Mouse (Mus musculus) urinary bladder, postnatal 10 days (tissue): Measurements from ENCODE around the gene Rgs12.

Experiments used
- DNase-seq: peaks from one replicate; pipeline ENCODE4 v3.0.0; 2022; ENCODE audit warnings: low spot score

Rgs12 gene

DNA sequence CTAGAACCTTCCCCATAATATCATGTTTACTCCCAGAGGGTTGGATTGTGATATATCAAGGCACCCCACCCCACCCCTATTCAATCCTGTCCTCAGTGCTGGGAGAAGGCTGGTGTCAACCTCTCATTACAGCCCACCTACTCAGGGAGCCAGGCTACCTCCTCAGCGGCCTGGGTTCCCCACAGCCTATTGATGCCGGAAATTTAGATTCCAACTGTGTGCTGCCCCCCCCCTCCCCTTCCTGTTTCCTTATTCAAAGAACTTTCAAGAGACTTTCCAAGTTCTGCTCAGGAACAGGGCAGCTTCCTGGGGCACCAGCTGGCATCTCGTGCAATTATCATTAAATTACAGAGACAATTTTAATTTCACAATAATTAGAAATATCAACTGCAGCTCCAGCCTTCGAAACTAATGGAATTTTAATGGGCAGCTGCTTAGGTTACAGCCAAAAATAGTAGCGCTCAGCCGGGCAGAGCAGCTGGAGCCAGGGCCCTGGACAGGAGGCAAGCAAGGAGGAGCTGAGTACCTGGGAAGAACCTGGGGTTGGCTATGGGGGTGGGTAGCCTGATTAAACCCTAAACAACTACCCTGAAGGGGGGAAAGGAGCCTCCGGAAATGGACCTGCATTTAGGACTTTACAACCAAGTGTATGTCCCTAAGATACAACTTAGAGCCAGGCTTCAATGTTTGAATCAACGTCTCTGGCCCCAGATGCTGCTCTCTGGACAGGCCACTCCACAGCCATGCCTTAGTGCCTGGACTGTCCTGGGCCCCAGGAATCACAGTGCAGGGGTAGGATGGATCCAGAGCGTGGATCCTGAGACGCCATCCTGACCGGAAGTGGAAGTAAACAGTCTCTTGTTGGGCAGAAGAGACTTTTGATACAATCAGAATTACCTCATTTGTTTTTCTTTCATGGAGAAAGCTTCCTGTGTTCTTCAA is 17.5 kb upstream of the Rgs12 start:
- DNase-seq, result no peak

DNA sequence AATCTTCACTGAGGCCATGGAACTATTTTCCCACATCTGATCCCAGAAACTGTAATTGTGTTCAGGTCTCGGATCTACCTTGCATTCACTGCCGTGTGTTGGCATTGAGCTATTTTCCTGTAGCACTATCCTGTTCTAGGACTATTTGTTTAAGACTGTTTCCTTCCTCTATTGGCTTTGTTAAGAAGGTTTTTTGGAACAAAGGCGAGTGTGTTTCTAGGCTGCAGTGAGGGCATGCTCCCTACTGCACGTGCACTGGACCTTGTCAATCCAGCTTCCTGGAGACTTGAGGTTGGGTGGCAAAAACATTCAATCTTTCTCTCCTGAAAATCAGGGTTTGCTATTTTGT is 16.8 kb upstream of the Rgs12 start:
- DNase-seq, result no peak

DNA sequence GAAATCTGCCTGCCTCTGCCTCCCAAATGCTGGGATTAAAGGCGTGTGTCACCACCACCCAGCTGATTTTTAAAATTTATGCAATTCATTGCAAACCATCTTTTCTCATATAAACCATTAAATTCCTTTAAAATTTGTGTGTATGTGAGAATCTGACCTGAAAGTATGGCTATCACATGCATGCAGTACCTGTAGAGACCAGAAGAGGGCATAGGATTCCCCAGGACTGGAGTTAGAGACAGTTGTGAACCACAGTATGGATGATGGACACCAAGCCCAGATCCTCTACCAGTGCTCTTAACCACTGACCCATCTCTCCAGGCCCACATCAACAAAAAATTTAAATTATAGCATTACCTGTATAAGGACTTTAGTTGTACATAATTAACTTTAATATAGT is 15.8 kb upstream of the Rgs12 start:
- no peak for DNase-seq

GRCm38 (mm10) chr5:34941710-34942470 is 7.4 kb upstream of the Rgs12 start:
- no peak for DNase-seq

DNA sequence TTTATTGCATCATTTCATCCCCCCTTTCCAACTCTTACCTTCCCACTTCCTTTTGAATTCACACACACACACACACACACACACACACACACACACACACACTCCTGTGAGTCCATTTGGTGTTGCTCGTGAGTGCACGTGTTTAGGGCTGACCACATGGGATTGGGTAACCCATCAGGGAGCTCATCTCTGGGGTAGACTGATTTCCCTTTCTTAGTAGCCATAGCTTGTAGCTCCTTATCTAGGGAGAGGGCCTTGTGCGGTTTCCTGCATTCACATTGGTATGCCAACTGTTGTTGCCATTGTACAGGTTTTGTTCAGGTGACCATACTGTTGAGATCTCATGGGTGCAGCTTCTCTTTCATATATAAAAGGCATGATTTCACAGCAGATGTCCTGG is 5.8 kb upstream of the Rgs12 start:
- DNase-seq, result no peak

DNA sequence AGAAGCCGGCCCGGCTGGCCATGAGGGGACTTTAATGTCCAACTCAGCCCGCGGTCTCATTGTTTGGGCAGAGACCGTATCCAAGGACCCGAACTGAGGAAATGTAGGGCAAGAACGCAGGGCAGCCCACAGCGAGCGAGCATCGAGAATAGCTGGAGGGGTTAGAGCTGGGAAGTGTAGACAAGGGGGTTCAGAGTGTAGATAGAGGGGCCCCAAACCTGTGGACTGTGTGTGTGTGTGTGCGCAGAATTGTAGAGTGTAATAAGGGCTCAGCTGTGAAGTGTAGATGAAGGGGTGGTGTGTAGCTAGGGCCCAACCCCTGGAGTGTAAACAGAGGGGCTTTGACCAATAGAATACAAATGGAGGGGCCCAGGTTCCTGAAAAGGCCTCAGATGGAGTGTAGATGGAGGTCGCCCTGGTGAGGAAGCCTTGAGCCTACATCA is 545 bp downstream of the Rgs12 start:
- no peak for DNase-seq

DNA sequence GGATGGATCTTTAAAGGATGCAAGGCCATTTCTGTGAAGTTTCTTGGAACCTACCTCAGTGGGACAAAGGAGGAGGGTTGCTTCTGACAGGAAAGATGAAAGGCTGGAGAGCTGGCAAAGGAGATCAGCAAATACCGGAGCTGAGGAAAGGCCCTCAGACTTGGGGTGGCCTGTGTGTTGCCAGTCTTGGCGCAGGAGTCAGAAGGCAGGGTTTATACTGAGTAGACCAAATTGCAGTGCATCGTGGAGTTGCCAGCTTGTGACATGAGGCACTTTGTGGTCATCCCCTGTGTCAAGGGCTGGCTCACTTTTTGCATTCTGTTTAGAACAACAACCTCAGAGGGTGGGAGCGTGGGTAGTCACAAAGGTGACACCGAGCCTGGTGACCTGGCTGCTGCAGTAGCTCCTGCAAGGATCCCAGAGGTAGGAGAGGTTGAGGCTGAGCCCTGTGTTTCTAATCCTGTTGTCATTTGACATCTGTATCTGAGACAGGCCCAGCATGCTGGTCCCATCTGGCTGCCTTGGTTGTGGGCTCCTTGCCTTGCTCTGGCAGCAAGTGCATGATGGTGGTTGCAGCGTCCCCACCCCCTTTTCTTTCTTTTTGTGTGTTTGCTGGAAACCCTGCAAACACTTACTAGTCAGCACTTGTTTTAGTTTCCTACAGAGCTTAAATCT is 1.4 kb downstream of the Rgs12 start:
- no peak for DNase-seq

DNA sequence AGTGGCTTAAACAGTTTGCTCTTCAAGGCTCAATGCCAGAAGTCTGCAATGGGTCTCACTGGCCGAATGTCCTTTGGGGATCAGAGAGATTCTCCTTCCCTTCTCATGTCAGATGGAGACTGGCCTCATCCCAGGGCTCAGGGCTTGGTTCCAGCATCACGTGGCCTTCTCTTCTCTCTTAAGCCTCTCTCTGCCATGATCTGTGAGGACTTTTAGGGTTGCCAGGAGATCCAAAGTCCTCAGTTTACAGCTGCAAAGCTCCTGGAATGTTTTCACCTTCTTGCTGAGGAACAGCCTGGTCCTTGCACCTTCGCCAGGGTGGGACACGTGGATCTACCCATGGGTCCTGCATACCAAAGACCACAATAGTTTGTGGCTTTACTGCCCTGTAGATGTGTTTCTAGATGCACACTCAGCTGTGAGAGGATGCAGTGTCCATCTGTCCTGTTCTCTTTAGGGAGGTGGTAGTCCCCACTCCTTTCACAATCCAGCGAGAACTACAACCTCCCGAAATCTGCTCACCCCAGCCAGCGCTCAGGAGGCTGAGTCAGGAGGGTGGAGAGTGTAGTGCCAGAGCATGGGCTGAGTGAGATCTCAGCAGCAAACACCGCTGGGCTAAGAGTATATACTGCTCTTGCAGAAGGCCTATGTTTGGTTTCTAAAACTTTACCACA is 2.1 kb downstream of the Rgs12 start:
- DNase-seq, result no peak

DNA sequence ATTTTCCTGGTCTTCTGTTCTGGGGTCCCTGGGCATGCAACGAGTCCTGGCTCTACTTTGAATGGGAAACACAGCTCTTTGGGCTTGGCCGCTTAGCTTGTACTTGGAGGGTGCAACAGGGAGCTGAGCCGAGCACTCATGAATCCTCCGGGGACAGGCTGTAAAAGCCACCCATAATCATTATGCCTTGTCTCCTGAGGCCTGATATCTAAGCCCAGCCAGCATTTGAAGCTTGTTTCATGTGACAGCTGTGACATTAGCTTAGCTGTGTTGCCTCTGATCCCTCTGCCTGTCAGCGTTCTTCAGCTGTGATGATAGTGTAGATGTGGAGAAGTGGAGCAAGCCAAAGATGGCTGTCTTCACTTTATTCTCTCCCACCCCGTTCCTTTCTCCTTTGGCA is 5.3 kb downstream of the Rgs12 start:
- no peak for DNase-seq

DNA sequence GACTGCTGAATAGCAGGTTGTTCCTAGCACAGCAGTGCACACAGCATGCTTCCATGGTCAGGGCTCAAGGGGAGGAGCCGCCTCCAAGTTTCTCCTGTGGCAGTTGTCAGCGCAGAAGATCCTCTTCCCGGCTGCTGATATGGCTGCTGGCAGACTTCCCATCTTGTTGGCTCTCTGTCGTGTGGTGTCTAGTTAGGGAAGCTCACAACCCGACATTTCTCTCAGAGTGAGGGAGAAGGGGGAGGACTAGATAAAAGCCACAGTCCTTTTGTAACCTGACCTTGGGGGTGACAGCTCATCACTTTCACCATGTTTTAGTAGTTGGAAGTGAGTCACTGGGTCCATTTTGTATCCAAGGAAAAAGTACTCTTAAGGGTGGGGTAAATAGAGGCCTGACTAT is 6.4 kb downstream of the Rgs12 start:
- no peak for DNase-seq

DNA sequence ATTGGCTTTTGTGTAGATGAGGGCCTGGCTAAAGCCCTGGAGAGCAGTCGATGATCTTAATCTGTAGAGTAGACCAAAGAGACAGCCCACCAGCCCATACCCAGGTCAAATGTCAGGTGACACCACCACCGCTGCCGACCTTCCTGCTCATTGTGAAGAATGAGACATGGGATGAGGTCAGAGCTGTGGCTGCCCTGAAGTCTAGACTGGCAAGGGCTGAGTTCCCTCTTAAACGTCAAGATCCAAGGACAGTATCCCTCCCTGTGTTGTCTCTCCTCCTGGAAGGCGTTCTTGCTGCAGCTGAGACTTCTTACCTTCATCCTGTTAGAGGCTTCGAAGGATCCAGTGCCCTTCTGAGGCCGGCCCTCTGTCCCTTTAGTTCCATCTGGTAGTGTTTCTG is 6.9 kb downstream of the Rgs12 start:
- DNase-seq, result no peak

GRCm38 (mm10) chr5:34957015-34957414 is 7.8 kb downstream of the Rgs12 start:
- no peak for DNase-seq

DNA sequence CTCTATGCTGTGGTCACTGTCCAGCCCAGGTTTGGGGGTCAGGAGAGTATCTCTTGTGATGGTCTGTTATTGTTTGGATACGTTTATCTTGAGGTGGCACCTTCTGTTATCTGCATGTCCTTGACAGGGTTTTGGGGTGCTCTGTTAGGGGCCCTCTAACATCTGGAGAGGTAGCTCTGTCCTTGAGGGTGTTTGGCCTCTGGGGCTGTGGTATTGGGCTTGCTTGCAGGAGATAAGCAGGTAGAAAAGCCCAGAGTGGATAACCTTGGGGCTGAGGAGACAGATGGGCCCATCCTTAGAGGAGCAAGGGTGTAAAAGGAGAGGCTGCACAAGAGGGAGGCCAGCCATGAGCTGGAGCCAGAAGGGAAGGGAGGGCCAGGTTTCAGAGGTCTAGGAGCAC is 10.8 kb downstream of the Rgs12 start:
- DNase-seq, result no peak

GRCm38 (mm10) chr5:34965531-34965930 is 16.3 kb downstream of the Rgs12 start:
- DNase-seq, result no peak

DNA sequence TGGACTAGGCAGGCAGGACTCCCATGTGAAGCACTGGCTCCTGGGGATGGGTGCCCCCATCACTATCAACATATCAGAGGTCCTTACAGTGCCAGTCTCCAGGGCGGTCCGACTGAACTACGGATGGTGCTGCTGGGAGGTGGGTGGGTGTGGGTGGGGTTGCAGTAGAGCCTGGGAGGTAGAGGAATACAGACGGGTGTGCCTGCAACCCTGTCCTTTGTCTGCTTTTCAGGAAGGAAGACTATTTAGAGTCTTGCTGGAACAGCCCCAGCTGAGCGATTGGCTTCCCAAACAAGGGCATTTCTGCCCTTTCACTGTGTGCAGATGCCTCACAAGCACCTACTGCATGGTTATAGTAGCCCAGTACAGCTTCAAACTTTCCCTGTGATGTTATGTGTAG is 19.1 kb downstream of the Rgs12 start:
- DNase-seq, result no peak

DNA sequence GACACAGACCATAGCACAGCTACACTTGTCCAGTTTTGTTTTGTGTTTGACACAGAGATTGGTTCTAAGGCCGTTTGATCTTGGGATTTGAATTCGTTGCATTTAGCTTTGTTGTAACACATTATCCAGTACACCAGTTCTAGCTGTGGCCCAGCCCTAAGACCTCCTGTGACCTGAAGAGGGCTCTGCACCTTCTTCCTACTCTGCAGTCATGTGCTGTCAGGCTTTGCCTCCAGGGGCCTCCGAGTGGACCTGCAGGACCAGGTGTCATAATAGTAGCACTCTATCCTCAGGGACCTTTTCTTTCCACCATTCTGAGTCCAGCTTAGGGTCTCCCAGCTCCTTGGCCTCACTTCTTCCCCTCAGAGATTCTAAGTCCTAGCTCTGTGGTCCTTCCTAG is 23.2 kb downstream of the Rgs12 start:
- no peak for DNase-seq

DNA sequence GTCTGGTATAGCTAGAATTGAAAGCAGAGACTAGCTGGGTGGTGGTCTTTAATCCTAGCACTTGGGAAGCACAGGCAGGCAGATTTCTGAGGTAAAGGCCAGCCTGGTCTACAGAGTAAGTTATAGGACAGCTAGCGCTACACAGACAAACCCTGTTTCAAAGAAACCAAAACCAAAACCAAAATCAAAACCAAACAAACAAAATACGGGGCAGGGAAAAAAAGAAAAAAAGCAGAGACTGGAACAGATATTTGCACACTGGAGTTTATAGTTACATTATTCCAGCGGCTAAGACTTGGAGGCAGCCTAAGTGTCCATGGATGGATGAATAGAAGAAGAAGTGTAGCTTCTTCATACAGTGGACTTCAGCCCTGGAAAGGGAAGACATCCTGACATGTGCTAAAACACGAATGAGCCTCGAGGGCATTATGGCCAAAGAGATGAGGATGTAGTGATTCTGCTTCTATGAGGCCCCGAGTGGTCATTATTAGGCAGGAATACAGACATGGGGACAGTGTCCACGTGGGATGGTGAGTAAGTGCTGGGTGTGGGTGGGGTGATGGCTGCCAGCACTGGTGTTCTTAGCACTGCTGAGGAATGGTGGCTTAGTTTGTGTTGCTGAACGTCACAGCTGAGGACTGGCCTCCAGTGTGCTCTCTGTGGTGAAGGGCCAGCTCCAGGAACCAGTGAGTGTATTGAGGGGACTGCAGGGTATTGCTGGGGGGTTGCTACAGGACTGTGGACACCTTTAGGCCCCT is 24.5 kb downstream of the Rgs12 start:
- no peak for DNase-seq

DNA sequence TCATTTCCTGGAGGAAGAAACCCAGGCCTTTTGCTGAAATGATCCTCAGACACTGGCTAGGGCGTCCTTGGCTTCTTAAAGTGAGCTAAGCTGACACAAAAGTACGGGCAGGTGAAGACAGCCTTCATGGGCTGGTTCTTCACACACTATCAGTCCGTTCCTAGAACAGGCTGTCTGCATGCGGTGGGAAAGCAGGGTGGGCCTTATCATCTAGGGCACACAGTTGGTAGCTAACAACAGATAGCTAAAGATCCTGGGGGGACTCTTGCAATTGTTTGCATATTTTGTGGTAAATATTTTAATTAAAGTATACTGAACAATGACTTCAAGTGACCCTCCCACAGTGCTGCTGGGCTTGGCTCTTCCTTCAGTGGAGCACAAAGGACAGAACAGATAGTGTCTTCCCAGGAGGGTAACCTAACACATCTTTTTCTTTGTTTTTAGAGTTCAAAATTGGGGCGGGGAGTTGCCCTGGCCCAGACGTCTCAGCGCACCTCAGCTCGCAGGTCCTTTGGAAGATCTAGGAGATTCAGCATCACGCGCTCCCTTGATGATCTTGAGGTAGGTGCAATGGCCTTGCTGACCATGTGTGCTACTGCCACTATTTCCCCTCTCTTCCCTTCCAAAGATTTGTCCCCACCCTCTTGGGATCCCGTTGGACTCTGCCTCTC is 25.7 kb downstream of the Rgs12 start:
- DNase-seq, result no peak

DNA sequence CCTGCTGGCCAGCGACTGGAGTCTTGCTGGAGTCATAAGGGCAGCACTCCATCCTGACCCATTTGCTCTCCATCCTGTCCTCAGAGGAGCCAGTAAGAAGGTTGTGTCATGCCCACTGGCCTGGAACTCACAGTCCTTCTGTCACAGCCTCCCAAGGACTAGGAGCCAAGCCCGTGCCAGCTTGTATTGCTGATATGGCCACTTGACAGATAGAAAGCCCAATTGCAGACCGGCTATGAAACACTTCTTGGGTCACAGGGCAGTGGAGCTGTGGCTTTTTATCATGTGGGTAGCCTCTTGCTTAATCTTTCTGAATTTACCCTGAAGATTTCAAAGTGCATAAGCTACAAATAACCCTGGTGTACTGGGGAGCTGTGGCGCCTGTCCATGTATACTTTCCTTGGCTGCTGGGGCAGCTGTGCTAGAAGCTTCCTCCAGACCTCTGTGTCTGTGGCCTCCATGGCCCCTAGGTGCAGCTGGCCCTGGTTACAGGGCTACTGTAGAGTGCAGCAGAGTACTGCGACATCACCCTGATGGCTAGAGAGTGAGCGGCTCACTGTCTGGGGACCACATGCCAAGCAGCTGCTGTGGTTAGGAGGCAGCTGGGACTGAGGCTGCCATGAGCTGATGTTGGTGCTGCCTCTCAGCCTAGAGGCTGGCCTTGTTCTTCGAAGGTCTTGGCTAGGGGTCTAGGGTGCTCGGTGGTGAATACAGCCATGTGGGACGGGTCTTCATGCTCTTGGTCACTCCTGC is 27.5 kb downstream of the Rgs12 start:
- DNase-seq, result no peak

DNA sequence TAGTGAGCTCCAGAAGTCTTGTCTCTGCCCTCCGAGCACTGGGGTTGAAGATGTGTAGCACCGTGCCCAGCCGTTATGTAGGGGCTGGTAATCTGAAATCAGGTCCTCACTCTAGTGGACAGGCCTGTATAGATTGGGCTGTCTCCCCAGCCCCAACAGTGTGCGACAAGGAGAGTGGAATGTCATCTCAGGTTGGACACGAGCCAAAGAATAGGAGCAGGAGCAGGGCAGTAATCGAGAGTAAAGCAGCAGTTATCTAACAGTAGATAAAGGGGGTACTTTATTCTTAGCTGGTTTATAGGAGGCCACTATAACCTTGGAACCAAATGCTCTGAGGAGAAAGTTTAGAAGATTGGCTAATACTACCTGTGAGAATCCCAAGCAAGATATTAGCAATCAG is 30.9 kb downstream of the Rgs12 start:
- no peak for DNase-seq
